Mouse (Mus musculus): ENCODE results near the gene Serpina16. TPM values are rescaled to one million over a fixed set of nuclear protein-coding genes. Genes with fewer than 3 reads are reported as not detected.

The Serpina16 gene
- 0.42 TPM in 1 of 2 replicates, not detected in the other for polyA plus RNA-seq (2012; rRNA removed)

GRCm38 (mm10) chr12:103676039-103676438, at the start of gene Serpina16:
Serpina16 (minus strand) TSS chr12:103676139.

GRCm38 (mm10) chr12:103695429-103695828, 19.5 kb upstream of the Serpina16 start, which contains the start of gene Serpina1f:
Serpina1f (minus strand) TSS chr12:103695529.

GRCm38 (mm10) chr12:103656848-103657626, 18.9 kb downstream of the Serpina16 start, which contains the start of gene Serpina6:
Serpina6 (minus strand) TSS chr12:103657212.

GRCm38 (mm10) chr12:103631203-103631612, 44.7 kb downstream of the Serpina16 start, which contains the start of gene Serpina10:
Serpina10 (minus strand) TSS chr12:103631444.

Other genes with a start within 250 kb of the Serpina16 start
- gene Ifi27, start 241.9 kb downstream of the Serpina16 start, polyA plus RNA-seq (2012; rRNA removed) = 205 and 246 TPM in 2 replicates
- gene Ifi27l2a, start 232.5 kb downstream of the Serpina16 start, polyA plus RNA-seq (2012; rRNA removed) = 250 and 292 TPM in 2 replicates
- gene Ifi27l2b, start 218.9 kb downstream of the Serpina16 start, polyA plus RNA-seq (2012; rRNA removed) = 45.5 and 67.7 TPM in 2 replicates
- gene Ppp4r4, start 143.9 kb downstream of the Serpina16 start, polyA plus RNA-seq (2012; rRNA removed) = 0.06 and 0.09 TPM in 2 replicates
- not detected in 2 replicates for gene Serpina10, start 44.7 kb downstream of the Serpina16 start, polyA plus RNA-seq (2012; rRNA removed)
- not detected in 2 replicates for gene Serpina6, start 18.9 kb downstream of the Serpina16 start, polyA plus RNA-seq (2012; rRNA removed)
- 0.72 TPM in 1 of 2 replicates, not detected in the other for gene Serpina1f, start 19.4 kb upstream of the Serpina16 start, polyA plus RNA-seq (2012; rRNA removed)
- 0.31 TPM in 1 of 2 replicates, not detected in the other for gene Serpina1d, start 97.5 kb upstream of the Serpina16 start, polyA plus RNA-seq (2012; rRNA removed)
- gene Serpina1b, start 154.2 kb upstream of the Serpina16 start, polyA plus RNA-seq (2012; rRNA removed) = 0.69 and 1.6 TPM in 2 replicates
- gene Serpina1a, start 187.4 kb upstream of the Serpina16 start, polyA plus RNA-seq (2012; rRNA removed) = 0.70 and 1.6 TPM in 2 replicates
- 0.96 TPM in 1 of 2 replicates, not detected in the other for gene Serpina1c, start 228.7 kb upstream of the Serpina16 start, polyA plus RNA-seq (2012; rRNA removed)

Measured in stomach, adult 2 months (tissue).